Mouse (Mus musculus) liver, postnatal 0 days (tissue): ENCODE measurements at regions not wholly inside any gene's neighbourhood (a gene's known extent, or its start where the extent isn't known, plus 50 kb on each side); places are given as distances from the start of the nearest gene placed in this dataset.

Source experiments
- ATAC-seq: fragments of 200-750 bp; cut with Nextera tagmentation; 2 replicates; pipeline ENCODE4 v1.8.0; 2017; ENCODE audit warnings: mild to moderate bottlenecking, moderate library complexity
- DNase-seq: peaks from one replicate; pipeline ENCODE4 v3.0.0-alpha.2; 2016
- H3K27ac ChIP-seq: fragments of 300-500 bp; sonication (generic); 2 replicates; pipeline ENCODE4 v1.5.1; 2014; ENCODE audit warnings: antibody characterized with exemption, moderate library complexity, mild to moderate bottlenecking, low read depth
- H3K27me3 ChIP-seq: fragments of 300-500 bp; sonication (generic); 2 replicates; pipeline ENCODE4 v1.6.1; 2014; ENCODE audit warnings: low read length, control low read depth, mixed read lengths; ENCODE audit not compliant: insufficient read depth
- H3K36me3 ChIP-seq: fragments of 300-500 bp; sonication (generic); replicated peaks from 2 replicates; pipeline ENCODE4 v1.6.1; 2014; ENCODE audit warnings: mild to moderate bottlenecking, control low read depth, low read length, moderate library complexity, mixed read lengths; ENCODE audit not compliant: insufficient read depth
- H3K4me1 ChIP-seq: fragments of 300-500 bp; sonication (generic); 2 replicates; pipeline ENCODE4 v1.6.1; 2014; ENCODE audit warnings: antibody characterized with exemption, mild to moderate bottlenecking, control low read depth; ENCODE audit not compliant: insufficient read depth
- H3K4me2 ChIP-seq: fragments of 300-500 bp; sonication (generic); 2 replicates; pipeline ENCODE4 v1.6.1; 2014; ENCODE audit warnings: low read depth, mild to moderate bottlenecking, low read length, moderate library complexity, mixed read lengths
- H3K4me3 ChIP-seq: fragments of 300-500 bp; sonication (generic); 2 replicates; pipeline ENCODE4 v1.5.1; 2014; ENCODE audit warnings: low read depth, low read length
- H3K9ac ChIP-seq: fragments of 300-500 bp; sonication (generic); replicated peaks from 2 replicates; pipeline ENCODE4 v1.6.1; 2014; ENCODE audit warnings: mild to moderate bottlenecking, moderate library complexity
- H3K9me3 ChIP-seq: fragments of 300-500 bp; sonication (generic); 2 replicates; pipeline ENCODE4 v1.6.1; 2016; ENCODE audit warnings: mild to moderate bottlenecking, control low read depth, low read length, mixed read lengths
- CTCF ChIP-seq: sonication (generic); IDR thresholded peaks from 2 replicates; pipeline ENCODE4 v1.5.1; 2016; ENCODE audit warnings: antibody characterized with exemption, low read depth
- EP300 ChIP-seq: IDR thresholded peaks from 2 replicates; pipeline ENCODE4 v1.6.1; 2016; ENCODE audit warnings: antibody characterized with exemption, low read depth, mild to moderate bottlenecking
- WGBS: fragments of 180-500 bp; shearing (Covaris S2); extraction: QIAGEN DNeasy Blood & Tissue Kit; methylation state at CpG from one replicate; pipeline ENCODE4 v1.1.7; 2014; ENCODE audit not compliant: insufficient replicate concordance; 5-methylcytosine and 5-hydroxymethylcytosine counted together

DNA sequence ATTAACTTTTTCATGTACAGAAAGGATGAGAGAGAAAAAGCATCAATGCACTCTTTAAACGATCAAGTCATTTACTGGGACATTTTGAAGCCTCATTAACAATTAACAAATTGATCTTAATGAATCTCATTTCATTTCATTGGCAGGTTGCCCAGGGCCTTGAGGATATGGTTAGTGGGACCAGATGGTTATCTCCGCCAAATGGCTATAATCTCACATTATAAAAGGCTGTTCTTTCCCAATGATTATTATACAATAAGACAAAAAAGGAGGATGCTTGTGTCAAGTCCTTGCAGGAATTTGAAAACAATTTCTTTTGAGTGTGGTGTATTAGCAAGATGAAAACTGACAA lies 185.3 kb downstream of the Snx13 start:
- no peak for TF ChIP-seq CTCF
- no peak for TF ChIP-seq EP300
- ATAC-seq (no peak), DNase-seq (no peak)

DNA sequence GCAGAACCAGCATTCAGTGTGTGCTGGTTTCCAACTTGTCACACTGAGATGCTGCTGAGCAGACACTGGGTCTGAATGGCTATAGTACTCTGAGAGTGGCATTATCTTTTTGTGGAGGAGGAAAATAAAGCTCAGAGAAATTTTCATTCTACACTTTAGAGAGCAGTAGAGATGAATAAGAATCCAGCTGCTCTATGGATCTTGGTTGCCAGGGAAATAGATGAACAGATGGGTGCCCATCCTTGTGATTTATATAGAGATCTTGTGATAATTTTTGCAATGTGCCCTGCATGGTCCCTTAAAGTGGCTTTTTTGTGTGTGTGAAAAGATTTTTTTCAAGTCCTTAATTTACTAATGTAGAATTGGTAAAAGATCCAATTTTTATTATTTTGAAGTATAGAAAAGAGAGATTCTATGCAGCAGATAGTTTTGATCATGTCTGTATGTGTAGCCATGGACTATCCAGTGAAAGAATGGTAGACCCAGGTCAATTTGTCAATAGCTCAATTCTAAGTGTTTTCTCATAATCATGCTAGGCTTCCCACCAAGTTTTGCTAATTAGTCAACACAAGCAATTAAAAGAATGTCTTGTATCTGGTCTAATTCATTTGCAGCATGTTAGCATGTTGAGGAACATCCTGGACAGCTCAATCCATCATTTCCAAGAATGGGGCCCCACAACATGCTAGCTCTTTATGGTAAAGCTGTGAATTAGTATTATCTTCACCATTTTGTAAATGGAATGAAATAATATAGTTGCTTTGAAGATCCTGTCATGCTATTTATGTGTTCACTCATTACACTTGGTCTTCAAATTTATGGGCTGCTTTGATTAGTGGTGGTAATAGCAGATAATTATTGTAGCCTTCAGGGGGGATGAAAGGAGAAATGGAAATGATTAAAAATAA lies 184.7 kb downstream of the Snx13 start:
- no peak overlapping the region for H3K4me2 ChIP-seq
- no peak for DNase-seq
- H3K4me3 ChIP-seq, result no peak overlapping the region
- H3K4me1 ChIP-seq, result no peaks in the 10 kb centered on the region
- TF ChIP-seq EP300 (no peak), CTCF (no peak)
- H3K27ac ChIP-seq, result no peak overlapping the region
- ATAC-seq, result no peak
- H3K27me3 ChIP-seq, result no peaks in the 10 kb centered on the region
- no peaks in the 10 kb centered on the region for H3K36me3 ChIP-seq
- H3K9me3 ChIP-seq, result no peaks in the 10 kb centered on the region
- no peak overlapping the region for H3K9ac ChIP-seq

More for the DNA sequence above, 185.3 kb downstream of the Snx13 start:
- Histone ChIP-seq H3K36me3 (no peaks in the 10 kb centered on the region), H3K9ac (no peak overlapping the region), H3K9me3 (no peaks in the 10 kb centered on the region), H3K4me3 (no peak overlapping the region), H3K27me3 (no peaks in the 10 kb centered on the region), H3K4me2 (no peak overlapping the region), H3K4me1 (no peaks in the 10 kb centered on the region), H3K27ac (no peak overlapping the region)
- 68% methylated on average over 2 of the region's 2 CpGs for WGBS

DNA sequence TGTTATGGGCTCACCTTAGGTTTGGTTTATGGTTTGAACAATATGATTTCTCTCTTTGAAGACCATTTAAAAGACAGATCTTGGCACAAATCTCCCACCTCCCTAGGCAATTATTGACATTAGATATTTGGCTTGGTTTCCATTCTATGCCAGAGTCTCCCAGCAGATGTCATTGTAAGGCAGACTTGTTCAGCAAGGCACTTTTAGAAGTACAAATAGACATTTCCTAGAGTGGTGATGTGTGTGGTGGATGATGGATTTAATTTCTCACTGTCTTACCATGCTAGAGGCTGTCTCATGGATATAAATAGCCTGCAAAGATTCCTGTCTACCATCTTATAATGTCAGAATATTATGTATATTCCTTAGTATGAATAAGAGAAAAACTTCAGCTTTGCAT lies 173.4 kb downstream of the Snx13 start:
- TF ChIP-seq CTCF (peak; percentile 58), EP300 (no peak)
- H3K36me3 ChIP-seq, result no peaks in the 10 kb centered on the region
- no peak overlapping the region for H3K9ac ChIP-seq
- no peak overlapping the region for H3K4me3 ChIP-seq
- H3K27ac ChIP-seq, result no peak overlapping the region
- H3K4me1 ChIP-seq, result no peaks in the 10 kb centered on the region
- H3K4me2 ChIP-seq, result no peak overlapping the region
- ATAC-seq (peak; percentile 74), DNase-seq (no peak)
- no peaks in the 10 kb centered on the region for H3K9me3 ChIP-seq
- no peaks in the 10 kb centered on the region for H3K27me3 ChIP-seq

DNA sequence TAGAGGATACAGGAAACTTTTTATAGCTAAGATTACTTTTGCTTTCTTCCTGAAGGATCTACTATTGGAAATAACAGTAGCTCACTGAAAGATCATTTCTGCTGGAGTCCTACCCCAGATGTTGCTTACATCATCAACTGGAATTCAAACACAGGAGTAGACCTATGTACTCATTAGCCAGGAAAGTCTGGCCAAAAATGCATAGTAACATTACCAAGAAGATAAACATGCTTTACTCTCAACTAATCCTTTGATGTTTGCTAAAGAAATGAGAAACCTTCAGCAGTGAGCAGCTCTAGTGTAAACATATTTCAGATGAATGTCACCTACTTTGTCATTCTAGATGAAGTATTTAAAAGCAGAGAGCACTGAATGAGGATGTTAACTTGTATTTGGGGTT lies 173.0 kb downstream of the Snx13 start:
- ATAC-seq (peak; percentile 80), DNase-seq (no peak)
- Histone ChIP-seq H3K9me3 (no peaks in the 10 kb centered on the region), H3K9ac (no peak overlapping the region), H3K4me1 (no peaks in the 10 kb centered on the region), H3K27me3 (no peaks in the 10 kb centered on the region), H3K27ac (no peak overlapping the region), H3K36me3 (no peaks in the 10 kb centered on the region), H3K4me3 (no peak overlapping the region), H3K4me2 (no peak overlapping the region)
- TF ChIP-seq EP300, result no peak
- TF ChIP-seq CTCF, result no peak

DNA sequence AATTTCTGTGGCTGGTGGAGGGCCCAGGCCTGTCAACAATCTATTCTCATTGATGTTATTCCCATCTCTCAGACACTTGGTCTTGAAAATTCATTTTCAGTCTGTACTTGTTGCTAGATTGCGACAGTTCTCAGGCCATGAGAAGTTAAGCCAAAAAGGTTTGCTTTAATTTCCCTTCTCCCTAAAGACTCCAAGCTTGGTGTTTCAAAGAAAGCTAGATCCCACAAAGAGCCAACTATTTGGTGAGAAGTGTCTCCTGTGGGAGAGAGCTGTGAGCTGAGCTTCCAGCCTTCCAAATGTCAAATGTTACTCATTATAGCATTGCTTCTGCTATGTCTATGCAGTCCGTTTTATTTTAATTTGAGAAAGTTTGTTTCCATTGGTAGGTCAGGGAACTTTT lies 169.7 kb downstream of the Snx13 start:
- H3K4me1 ChIP-seq, result no peaks in the 10 kb centered on the region
- H3K27ac ChIP-seq, result no peak overlapping the region
- no peaks in the 10 kb centered on the region for H3K36me3 ChIP-seq
- DNase-seq (no peak), ATAC-seq (no peak)
- H3K9ac ChIP-seq, result no peak overlapping the region
- no peak overlapping the region for H3K4me2 ChIP-seq
- H3K4me3 ChIP-seq, result no peak overlapping the region
- H3K9me3 ChIP-seq, result no peaks in the 10 kb centered on the region
- H3K27me3 ChIP-seq, result no peaks in the 10 kb centered on the region
- TF ChIP-seq CTCF (no peak), EP300 (no peak)
- whole genome bisulfite sequencing, result 74% methylated on average over 2 of the region's 2 CpGs

DNA sequence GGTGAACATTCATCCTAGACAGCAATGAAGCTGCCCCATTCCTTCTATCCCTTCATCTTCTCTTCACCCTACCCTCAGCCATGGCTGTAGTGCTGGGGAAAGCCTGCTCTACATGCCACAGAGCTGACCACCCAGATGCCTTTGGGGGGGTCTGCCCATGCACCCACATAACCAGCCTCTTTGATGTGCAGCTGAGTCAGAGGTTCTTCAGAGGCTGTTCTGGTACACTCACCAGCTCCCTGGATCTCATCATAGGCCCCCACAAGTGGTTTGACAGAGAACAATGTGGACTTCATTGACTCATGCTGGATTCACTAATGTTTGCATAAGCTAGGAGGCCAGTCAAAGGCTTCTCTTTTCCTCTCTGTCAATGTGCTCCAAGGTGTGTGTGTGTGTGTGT lies 162.4 kb downstream of the Snx13 start:
- ATAC-seq, result no peak
- Histone ChIP-seq H3K36me3 (no peaks in the 10 kb centered on the region), H3K27ac (no peak overlapping the region), H3K4me3 (no peak overlapping the region), H3K27me3 (no peaks in the 10 kb centered on the region), H3K9me3 (no peaks in the 10 kb centered on the region), H3K4me1 (no peaks in the 10 kb centered on the region), H3K4me2 (no peak overlapping the region), H3K9ac (no peak overlapping the region)
- TF ChIP-seq CTCF (no peak), EP300 (no peak)
- DNase-seq, result no peak

DNA sequence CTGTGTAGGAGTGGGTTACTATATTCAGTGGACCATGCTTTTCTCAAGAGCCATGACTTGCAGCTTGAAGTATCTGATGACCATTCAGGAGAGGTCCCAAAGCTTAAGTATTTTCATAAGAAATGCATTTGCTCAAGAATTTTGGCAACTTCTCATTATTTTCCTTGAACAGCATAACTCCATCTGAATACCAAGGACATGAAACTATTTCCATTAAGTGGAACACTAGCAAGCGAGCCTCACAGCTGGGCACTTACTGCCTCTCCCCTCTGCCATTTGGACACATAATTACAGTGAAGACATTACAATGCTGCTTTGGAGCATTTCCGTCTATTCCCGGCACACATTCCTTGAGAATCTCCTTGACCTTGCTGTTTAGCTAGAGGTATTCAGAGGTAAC lies 160.6 kb downstream of the Snx13 start:
- ATAC-seq, result no peak
- H3K9me3 ChIP-seq, result no peaks in the 10 kb centered on the region
- no peak overlapping the region for H3K27ac ChIP-seq
- no peaks in the 10 kb centered on the region for H3K27me3 ChIP-seq
- no peak overlapping the region for H3K9ac ChIP-seq
- no peaks in the 10 kb centered on the region for H3K4me1 ChIP-seq
- H3K4me2 ChIP-seq, result no peak overlapping the region
- H3K36me3 ChIP-seq, result no peaks in the 10 kb centered on the region
- TF ChIP-seq EP300 (no peak), CTCF (no peak)
- no peak for DNase-seq
- H3K4me3 ChIP-seq, result no peak overlapping the region
- WGBS, result 86% methylated on average over 3 of the region's 3 CpGs
